Mouse (Mus musculus) erythroblast, embryonic 14.5 days (primary cell): Measurements from ENCODE around the gene Crybb2.

ENCODE experiments used
- GATA1 ChIP-seq: IDR thresholded peaks from 2 replicates; pipeline ENCODE4 v1.6.1; 2012; ENCODE audit warnings: low read length, inconsistent platforms, mixed read lengths
- TAL1 ChIP-seq: IDR thresholded peaks from 3 replicates; pipeline ENCODE4 v1.6.1; 2012; ENCODE audit warnings: low read length, inconsistent platforms, mixed read lengths

- TF ChIP-seq TAL1 (no peak), GATA1 (no peak)
These were observed 17.5 kb upstream of the Crybb2 start for GRCm38 (mm10) chr5:113087465-113087864.
